16 mouse cellular contexts compared by ENCODE assay signal in the genomic region with DNA sequence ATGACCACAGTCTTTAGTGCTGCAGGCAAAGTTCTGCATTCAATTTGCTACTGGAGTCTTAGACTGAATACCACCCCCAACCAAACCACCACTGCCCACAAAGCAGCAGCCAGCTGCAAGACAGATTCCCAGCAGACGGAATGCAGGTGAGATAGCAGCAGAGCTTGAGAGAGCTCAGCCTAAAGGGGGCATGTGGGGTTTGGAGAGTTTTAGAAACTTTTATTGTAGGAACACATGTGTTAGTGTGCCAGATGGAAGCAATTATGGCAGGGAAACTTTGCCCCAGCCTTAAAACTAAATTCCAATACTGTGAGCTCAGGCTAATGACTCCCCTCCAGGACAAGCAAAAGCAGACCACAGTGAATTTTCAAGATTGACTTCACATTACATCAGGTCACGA.
A peak's percentile ranks its signal among the peaks of the same experiment; 100 is the strongest.
DNase-seq lines count a peak whose midpoint lies in the region; ATAC-seq lines count a peak whose summit lies in the region.
"Had no signal": no experiment of that assay in that cellular context is flagged by ENCODE, and none has a peak within 500 bp of the region (broad histone marks: within the 10 kb centered on the region; RNA-seq: fewer than 3 reads in every experiment).

No protein-coding gene starts in this region.

- no peaks in the 10 kb centered on the region for H3K9me3 ChIP-seq in midbrain, embryonic 10.5 days (replicated peaks)
- no peaks in the 10 kb centered on the region for H3K9me3 ChIP-seq in midbrain, embryonic 15.5 days
- H3K9me3 ChIP-seq in neural tube, embryonic 11.5 days (ENCODE audit: control insufficient read depth, low read length), result no peaks in the 10 kb centered on the region
- H3K9me3 ChIP-seq: hindbrain, embryonic 13.5 days; kidney, embryonic 15.5 days; neural tube, embryonic 13.5 days had no signal

- no peaks in the 10 kb centered on the region for H3K4me1 ChIP-seq in midbrain, embryonic 10.5 days
- no peaks in the 10 kb centered on the region for H3K4me1 ChIP-seq in midbrain, embryonic 15.5 days
- 0 out of 2 replicates have a peak, but pooled peaks cover 2% of the 10 kb centered on the region for H3K4me1 ChIP-seq in neural tube, embryonic 11.5 days (ENCODE audit: control insufficient read depth, insufficient read depth, low read length)
- H3K4me1 ChIP-seq: hindbrain, embryonic 13.5 days; kidney, embryonic 15.5 days; megakaryocyte, embryonic 14.5 days; neural tube, embryonic 13.5 days had no signal

- H3K27ac ChIP-seq in midbrain, embryonic 10.5 days (replicated peaks), result no peak overlapping the region
- H3K27ac ChIP-seq in midbrain, embryonic 15.5 days, result no peak overlapping the region
- no peak overlapping the region for H3K27ac ChIP-seq in neural tube, embryonic 11.5 days (ENCODE audit: low read depth, low read length)
- H3K27ac ChIP-seq: hindbrain, embryonic 13.5 days; kidney, embryonic 15.5 days; neural tube, embryonic 13.5 days had no signal

- H3K4me3 ChIP-seq in midbrain, embryonic 10.5 days, result no peak overlapping the region
- H3K4me3 ChIP-seq in midbrain, embryonic 15.5 days, result no peak overlapping the region
- H3K4me3 ChIP-seq in neural tube, embryonic 11.5 days (ENCODE audit: low read depth, low read length), result no peak overlapping the region
- H3K4me3 ChIP-seq: hindbrain, embryonic 13.5 days; kidney, embryonic 15.5 days; megakaryocyte, embryonic 14.5 days; neural tube, embryonic 13.5 days had no signal

- peak; percentile 28 for DNase-seq in midbrain, embryonic 10.5 days (ENCODE audit: low spot score)
- DNase-seq in embryo, embryonic 11 days, result peak; percentile 86
- peak; percentile 86 for DNase-seq in fibroblast of lung, adult 2 months (ENCODE audit: low read depth)
- peak; percentile 30 for DNase-seq in neural tube, embryonic 11.5 days (ENCODE audit: low spot score)
- DNase-seq in adrenal gland, adult 2 months, result no peak
- DNase-seq in kidney, adult 9 months, result no peak
- DNase-seq: cerebellum, adult 2 months; lung, embryonic 14.5 days; retina, postnatal 1 day had no signal

- H3K36me3 ChIP-seq in midbrain, embryonic 10.5 days, result no peaks in the 10 kb centered on the region
- H3K36me3 ChIP-seq in midbrain, embryonic 15.5 days (replicated peaks), result no peaks in the 10 kb centered on the region
- H3K36me3 ChIP-seq in neural tube, embryonic 11.5 days (ENCODE audit: control insufficient read depth, insufficient read depth, low read length), result no peaks in the 10 kb centered on the region
- H3K36me3 ChIP-seq: hindbrain, embryonic 13.5 days; kidney, embryonic 15.5 days; neural tube, embryonic 13.5 days had no signal

- 74% methylated on average over 2 of the region's 2 CpGs for WGBS in midbrain, embryonic 10.5 days
- WGBS in midbrain, embryonic 15.5 days, result 73% methylated on average over 2 of the region's 2 CpGs
- 50% methylated on average over 2 of the region's 2 CpGs for WGBS in neural tube, embryonic 11.5 days

- no peak for ATAC-seq in midbrain, embryonic 15.5 days (replicated peaks)
- ATAC-seq in neural tube, embryonic 11.5 days (ENCODE audit: insufficient read depth, low FRiP score, low TSS enrichment), result no peak
- ATAC-seq in cerebellum, adult (ENCODE audit: insufficient number of reproducible peaks, low FRiP score, low TSS enrichment), result no peak

- no peaks in the 10 kb centered on the region for H3K27me3 ChIP-seq in midbrain, embryonic 10.5 days (ENCODE audit: low read depth, poor library complexity, severe bottlenecking)
- no peaks in the 10 kb centered on the region for H3K27me3 ChIP-seq in midbrain, embryonic 15.5 days (replicated peaks)
- no peaks in the 10 kb centered on the region for H3K27me3 ChIP-seq in neural tube, embryonic 11.5 days (ENCODE audit: control insufficient read depth, insufficient read depth, low read length)
- H3K27me3 ChIP-seq: hindbrain, embryonic 13.5 days; kidney, embryonic 15.5 days; megakaryocyte, embryonic 14.5 days; neural tube, embryonic 13.5 days had no signal

- H3K9ac ChIP-seq in midbrain, embryonic 15.5 days, result no peak overlapping the region
- no peak overlapping the region for H3K9ac ChIP-seq in neural tube, embryonic 11.5 days (ENCODE audit: low read length)
- H3K9ac ChIP-seq: hindbrain, embryonic 13.5 days; kidney, embryonic 15.5 days; lung, embryonic 14.5 days; neural tube, embryonic 13.5 days had no signal

- H3K4me2 ChIP-seq in midbrain, embryonic 15.5 days, result no peak overlapping the region
- no peak overlapping the region for H3K4me2 ChIP-seq in neural tube, embryonic 11.5 days (ENCODE audit: low read depth)
- H3K4me2 ChIP-seq: heart, embryonic 11.5 days; hindbrain, embryonic 13.5 days; kidney, embryonic 15.5 days; lung, embryonic 14.5 days; neural tube, embryonic 13.5 days had no signal

Comparison
In these comparisons a context has a peak if more than half of its experiments do, and no peak if none do; other contexts are left out.
1. DNase-seq: peak in midbrain, embryonic 10.5 days (single experiment), embryo, embryonic 11 days (single experiment), fibroblast of lung, adult 2 months (single experiment) and neural tube, embryonic 11.5 days (single experiment); none in adrenal gland, adult 2 months (single experiment) and kidney, adult 9 months (single experiment).